Mouse (Mus musculus): ENCODE results near the gene Fgfr2. TPM values are rescaled to one million over a fixed set of nuclear protein-coding genes. Genes with fewer than 3 reads are reported as not detected.

Gene Fgfr2
- polyA plus RNA-seq, 1 experiment from 2014 or later = 39.4 TPM

DNA sequence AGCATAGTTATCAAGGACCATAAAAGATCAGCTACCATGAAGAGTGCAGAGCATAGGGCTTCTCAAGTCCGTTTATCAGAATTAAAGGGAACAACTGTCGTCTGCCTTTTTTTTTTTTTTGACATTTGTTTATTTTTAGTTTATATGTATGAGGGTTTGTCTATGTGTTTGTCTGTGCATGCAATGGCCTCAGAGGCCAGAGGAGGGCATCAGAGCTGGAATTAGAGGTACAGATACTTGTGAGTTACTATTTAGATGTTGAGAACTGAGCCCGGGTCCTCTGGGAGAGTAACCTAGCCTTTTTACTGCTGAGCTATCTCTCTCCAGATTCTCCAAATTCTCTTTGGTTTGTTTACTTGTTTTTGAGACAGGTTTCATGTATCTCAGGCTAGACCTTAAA is 219.4 kb downstream of the Fgfr2 start:
- H3K9ac ChIP-seq (replicated peaks) = no peak overlapping the region
- no peak overlapping the region for H3K27ac ChIP-seq
- H3K4me2 ChIP-seq (replicated peaks) = no peak overlapping the region
- peaks cover 7% of the 10 kb centered on the region for H3K9me3 ChIP-seq
- WGBS = 81% methylated on average over 3 of the region's 3 CpGs
- no peak overlapping the region for H3K4me3 ChIP-seq (replicated peaks)
- H3K36me3 ChIP-seq = no peaks in the 10 kb centered on the region
- H3K27me3 ChIP-seq = no peaks in the 10 kb centered on the region
- no peaks in the 10 kb centered on the region for H3K4me1 ChIP-seq (replicated peaks)
- no peak for ATAC-seq

DNA sequence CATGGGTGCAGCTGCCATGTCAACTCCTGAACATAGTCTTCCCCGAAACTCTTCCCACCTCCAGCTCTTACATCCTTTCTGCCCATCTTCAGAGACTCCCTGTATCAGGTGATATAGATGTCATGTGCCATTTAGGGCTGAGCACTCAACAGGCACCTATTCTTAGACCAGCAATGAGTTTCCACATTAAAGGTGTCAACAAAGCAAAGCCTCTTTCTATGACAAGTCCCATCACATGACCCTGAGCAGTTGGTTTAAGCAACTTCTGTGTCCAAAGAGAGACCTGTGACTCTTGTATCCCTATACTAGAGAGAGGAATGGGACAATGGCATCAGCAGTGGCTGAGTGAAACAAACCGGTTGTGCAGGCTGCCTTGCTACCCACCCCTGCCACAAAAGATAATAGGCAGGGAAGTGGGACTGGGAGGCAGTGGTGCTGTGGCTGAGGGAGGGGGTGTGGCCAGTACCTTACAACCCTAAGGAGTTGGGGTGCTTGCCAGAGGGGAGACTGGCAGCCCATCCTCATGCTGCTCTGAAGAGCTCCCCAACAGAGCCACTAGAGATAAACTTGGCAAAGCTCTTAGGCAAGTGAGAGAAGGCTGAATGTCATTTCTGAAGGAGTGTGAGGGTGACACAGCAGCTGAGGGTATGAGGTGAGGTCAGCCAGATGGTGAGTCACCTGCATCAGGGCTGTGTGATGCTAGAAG is 222.2 kb downstream of the Fgfr2 start:
- no peaks in the 10 kb centered on the region for H3K9me3 ChIP-seq
- no peak for ATAC-seq
- H3K36me3 ChIP-seq = no peaks in the 10 kb centered on the region
- H3K9ac ChIP-seq (replicated peaks) = no peak overlapping the region
- no peak overlapping the region for H3K4me2 ChIP-seq (replicated peaks)
- no peak overlapping the region for H3K27ac ChIP-seq
- WGBS = 49% methylated on average over 2 of the region's 2 CpGs
- H3K4me1 ChIP-seq (replicated peaks) = no peaks in the 10 kb centered on the region
- no peak overlapping the region for H3K4me3 ChIP-seq (replicated peaks)
- no peaks in the 10 kb centered on the region for H3K27me3 ChIP-seq

DNA sequence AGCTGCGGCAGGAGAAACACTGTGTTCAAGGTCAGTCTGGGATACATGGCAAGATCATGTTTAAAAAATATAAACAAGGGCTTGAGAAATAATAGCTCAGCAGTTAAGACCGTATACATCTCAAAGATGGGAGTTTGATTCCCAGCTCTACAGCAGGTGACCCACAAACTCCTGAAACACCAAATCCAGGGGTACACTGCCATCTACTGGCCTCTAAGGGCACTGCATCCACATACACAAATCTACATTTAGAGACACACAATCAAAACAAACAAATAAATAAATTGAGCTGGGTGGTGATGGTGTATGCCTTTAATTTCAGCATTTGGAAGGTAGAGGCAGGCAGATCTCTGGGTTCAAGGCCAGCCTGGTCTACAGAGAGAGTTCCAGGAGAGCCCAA is 224.9 kb downstream of the Fgfr2 start:
- H3K9me3 ChIP-seq = no peaks in the 10 kb centered on the region
- no peak overlapping the region for H3K27ac ChIP-seq
- no peak for ATAC-seq
- H3K4me2 ChIP-seq (replicated peaks) = no peak overlapping the region
- 94% methylated on average over 2 of the region's 2 CpGs for WGBS
- H3K4me3 ChIP-seq (replicated peaks) = no peak overlapping the region
- H3K4me1 ChIP-seq (replicated peaks) = no peaks in the 10 kb centered on the region
- no peaks in the 10 kb centered on the region for H3K36me3 ChIP-seq
- no peaks in the 10 kb centered on the region for H3K27me3 ChIP-seq
- no peak overlapping the region for H3K9ac ChIP-seq (replicated peaks)

DNA sequence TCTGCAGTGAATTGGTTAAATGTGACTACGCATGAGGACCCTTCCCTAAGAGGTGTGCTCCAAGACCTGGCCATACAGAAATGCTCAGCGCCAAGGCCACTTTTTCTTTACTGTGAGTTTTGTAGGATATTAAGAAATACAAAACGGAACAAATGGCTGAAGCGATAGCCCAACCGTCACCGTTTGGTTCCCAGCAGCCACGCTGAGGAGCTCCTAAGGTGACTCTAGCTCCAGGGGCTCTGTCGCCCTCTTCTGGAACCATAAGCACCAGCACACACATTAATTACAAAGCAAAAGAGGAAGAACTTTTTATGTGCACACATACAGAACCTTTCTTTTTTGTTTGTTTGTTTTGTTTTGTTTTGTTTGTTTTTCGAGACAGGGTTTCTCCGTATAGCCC is 225.9 kb downstream of the Fgfr2 start:
- H3K27me3 ChIP-seq = no peaks in the 10 kb centered on the region
- no peak overlapping the region for H3K4me2 ChIP-seq (replicated peaks)
- H3K27ac ChIP-seq = no peak overlapping the region
- 86% methylated on average over 10 of the region's 10 CpGs for WGBS
- H3K9ac ChIP-seq (replicated peaks) = no peak overlapping the region
- no peaks in the 10 kb centered on the region for H3K36me3 ChIP-seq
- no peaks in the 10 kb centered on the region for H3K9me3 ChIP-seq
- H3K4me3 ChIP-seq (replicated peaks) = no peak overlapping the region
- ATAC-seq = no peak
- no peaks in the 10 kb centered on the region for H3K4me1 ChIP-seq (replicated peaks)

DNA sequence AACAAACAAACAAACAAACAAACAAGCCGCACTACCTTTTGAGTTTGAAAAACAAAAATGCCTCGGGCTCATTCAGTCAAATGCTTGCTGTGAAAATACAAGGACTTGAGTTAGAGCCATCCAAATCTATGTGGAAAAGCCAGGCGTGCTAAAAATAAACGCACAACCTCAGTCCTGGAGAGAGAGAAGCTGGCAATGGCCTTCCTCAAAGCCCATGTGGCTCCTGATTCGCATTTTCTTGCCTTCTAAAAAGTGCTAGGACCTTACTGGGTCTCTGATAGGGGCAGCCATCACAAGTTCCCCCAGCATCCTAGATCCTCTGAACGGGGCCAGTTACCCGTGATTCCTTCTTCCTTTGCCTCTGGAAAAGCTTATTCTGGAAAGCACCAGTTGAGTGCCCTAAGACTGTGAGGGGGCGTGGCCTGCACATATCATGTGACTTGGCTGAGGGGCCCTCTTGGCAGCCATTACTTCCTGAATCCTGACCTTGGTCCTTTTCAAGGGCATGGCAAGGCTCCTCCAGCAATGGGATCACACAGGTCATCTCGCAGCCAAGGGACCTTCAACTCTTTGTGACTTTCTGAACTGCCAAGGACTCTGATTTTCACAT is 226.8 kb downstream of the Fgfr2 start:
- H3K27ac ChIP-seq = no peak overlapping the region
- no peaks in the 10 kb centered on the region for H3K9me3 ChIP-seq
- no peak overlapping the region for H3K4me2 ChIP-seq (replicated peaks)
- ATAC-seq = no peak
- WGBS = 92% methylated on average over 9 of the region's 9 CpGs
- H3K4me3 ChIP-seq (replicated peaks) = no peak overlapping the region
- H3K27me3 ChIP-seq = no peaks in the 10 kb centered on the region
- no peak overlapping the region for H3K9ac ChIP-seq (replicated peaks)
- no peaks in the 10 kb centered on the region for H3K36me3 ChIP-seq
- H3K4me1 ChIP-seq (replicated peaks) = no peaks in the 10 kb centered on the region

DNA sequence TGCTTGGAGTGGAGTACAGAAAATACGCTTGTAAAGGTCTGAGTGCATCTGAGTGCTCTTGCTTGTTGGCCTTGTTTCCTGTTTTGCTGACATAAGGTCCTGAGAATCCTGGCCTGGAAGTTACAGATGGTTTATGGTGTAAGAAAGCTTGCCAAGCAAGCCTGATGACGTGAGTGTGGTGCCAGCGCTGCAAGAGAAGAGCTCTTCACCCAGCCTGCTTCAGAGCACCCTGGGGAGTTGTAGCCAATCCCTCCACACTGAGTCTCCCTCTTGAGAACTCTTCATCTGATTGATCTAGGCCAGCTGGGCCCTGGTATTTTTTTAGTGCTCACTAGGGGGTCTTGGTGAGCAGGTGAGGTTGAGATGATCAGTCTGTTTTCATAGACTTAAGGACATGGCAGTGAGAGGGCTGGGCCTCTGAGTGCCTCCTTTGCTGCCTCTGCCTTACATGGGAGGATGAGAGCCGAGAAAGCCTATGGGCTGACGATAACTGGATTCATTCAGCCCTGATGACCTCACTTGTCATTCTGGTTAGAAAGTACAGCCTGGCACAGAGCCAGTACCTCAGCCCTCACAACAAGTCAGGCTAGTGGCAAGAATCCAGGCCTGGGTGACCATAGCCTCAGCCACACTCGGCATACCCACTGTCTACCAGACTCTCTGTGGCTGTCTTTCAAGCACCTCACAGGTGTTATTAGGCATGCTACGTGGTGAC is 228.2 kb downstream of the Fgfr2 start:
- H3K27me3 ChIP-seq = no peaks in the 10 kb centered on the region
- no peaks in the 10 kb centered on the region for H3K36me3 ChIP-seq
- 72% methylated on average over 7 of the region's 7 CpGs for WGBS
- H3K9me3 ChIP-seq = no peaks in the 10 kb centered on the region
- H3K4me3 ChIP-seq (replicated peaks) = no peak overlapping the region
- no peak for ATAC-seq
- H3K9ac ChIP-seq (replicated peaks) = no peak overlapping the region
- H3K27ac ChIP-seq = no peak overlapping the region
- no peak overlapping the region for H3K4me2 ChIP-seq (replicated peaks)
- H3K4me1 ChIP-seq (replicated peaks) = no peaks in the 10 kb centered on the region

DNA sequence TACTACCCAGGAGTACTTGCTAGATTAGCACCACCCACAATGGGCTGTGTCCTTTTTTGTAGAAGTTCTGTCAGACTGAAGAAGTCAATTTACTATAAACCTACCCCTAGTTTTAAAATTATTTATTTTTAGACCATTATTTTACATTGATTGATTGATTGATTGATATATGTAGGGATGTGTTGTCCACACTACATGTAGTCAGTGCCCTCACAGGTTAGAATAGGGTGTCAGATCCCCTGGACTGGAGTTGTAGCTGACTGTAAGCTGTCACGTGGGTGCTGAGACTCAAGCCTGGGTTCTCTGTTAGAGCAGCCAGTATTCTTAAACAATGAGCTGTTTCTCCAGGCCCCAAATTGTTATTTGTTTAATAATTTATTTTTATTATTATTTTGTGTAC is 229.8 kb downstream of the Fgfr2 start:
- ATAC-seq = no peak
- no peaks in the 10 kb centered on the region for H3K9me3 ChIP-seq
- H3K4me1 ChIP-seq (replicated peaks) = no peaks in the 10 kb centered on the region
- no peak overlapping the region for H3K4me2 ChIP-seq (replicated peaks)
- no peak overlapping the region for H3K4me3 ChIP-seq (replicated peaks)
- WGBS = 91% methylated on average over 1 of the region's 1 CpGs
- H3K27ac ChIP-seq = no peak overlapping the region
- no peaks in the 10 kb centered on the region for H3K36me3 ChIP-seq
- no peaks in the 10 kb centered on the region for H3K27me3 ChIP-seq
- H3K9ac ChIP-seq (replicated peaks) = no peak overlapping the region

DNA sequence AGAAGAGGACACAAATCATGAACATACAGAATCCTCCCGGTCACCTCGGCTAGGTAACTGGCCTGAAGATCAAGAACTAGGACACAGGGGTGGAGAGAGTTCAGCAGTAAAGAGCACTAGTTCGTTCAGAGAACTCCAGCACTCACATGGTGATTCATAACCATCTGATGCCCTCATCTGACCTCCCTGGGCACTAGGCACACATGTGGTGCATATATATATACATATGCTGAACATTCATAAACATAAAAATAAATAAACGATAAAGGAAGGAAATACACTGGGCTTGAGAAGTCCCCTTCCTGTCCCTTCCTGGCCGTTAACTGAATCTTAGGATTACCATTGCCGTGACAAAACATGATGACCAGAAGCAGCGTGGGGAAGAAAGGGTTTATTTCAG is 230.3 kb downstream of the Fgfr2 start:
- no peaks in the 10 kb centered on the region for H3K4me1 ChIP-seq (replicated peaks)
- H3K27ac ChIP-seq = no peak overlapping the region
- no peak overlapping the region for H3K4me2 ChIP-seq (replicated peaks)
- no peaks in the 10 kb centered on the region for H3K36me3 ChIP-seq
- H3K9ac ChIP-seq (replicated peaks) = no peak overlapping the region
- no peaks in the 10 kb centered on the region for H3K27me3 ChIP-seq
- no peaks in the 10 kb centered on the region for H3K9me3 ChIP-seq
- no peak overlapping the region for H3K4me3 ChIP-seq (replicated peaks)
- 84% methylated on average over 7 of the region's 7 CpGs for WGBS
- no peak for ATAC-seq

DNA sequence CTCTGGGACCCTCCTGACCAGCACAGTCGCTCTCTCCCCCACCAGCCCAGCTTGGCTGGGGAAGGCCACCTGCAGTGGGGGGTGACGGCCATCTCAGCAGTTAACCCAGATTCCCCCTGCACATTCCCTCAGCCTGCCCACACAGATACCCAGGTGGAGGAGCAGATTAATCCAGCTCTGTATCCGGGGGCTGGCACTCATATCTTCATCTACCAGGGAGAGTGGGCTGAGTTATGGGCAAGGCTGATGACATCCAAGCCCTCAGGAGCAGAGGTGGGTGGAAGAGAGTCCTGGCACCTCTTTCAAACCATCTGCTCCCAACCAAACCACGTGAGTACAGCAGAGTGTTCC is 230.9 kb downstream of the Fgfr2 start:
- ATAC-seq = no peak
- 55% methylated on average over 4 of the region's 4 CpGs for WGBS
- H3K4me1 ChIP-seq (replicated peaks) = no peaks in the 10 kb centered on the region

DNA sequence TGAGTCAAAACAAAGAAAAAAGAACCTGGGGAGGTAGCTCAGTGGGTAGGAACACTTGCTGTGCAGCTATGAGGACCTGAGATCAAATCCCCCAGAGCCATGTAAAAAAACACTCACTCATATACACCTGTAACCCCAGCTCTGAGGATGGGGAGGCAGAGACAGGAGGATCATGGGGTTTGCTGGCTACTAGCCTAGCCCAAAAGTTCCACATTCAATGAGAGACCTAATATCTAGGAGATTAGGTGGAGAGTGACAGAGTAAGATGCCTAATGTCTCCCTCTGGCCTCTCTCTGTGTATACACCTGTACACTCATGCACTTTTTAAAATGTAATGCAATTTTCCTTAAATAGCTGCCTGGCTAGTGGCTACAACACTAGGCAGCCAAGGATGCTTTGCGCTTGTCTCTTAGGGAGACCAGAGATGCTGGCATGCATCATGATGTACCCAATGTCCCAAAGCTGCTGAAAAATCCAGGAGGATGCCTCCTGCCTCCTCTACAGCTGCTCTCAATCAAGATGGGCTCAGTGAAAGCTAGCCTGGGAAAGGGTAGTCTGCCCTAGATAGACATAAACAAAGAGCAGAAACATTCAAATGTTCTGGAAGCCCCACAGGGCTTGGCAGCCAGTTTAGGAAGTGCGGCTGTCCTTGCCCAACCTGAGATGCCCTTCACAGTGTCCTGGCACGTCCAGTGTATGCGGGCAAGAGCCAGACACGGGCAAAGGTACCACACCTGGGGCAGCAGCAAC is 231.4 kb downstream of the Fgfr2 start:
- H3K36me3 ChIP-seq = no peaks in the 10 kb centered on the region
- no peaks in the 10 kb centered on the region for H3K27me3 ChIP-seq
- no peak overlapping the region for H3K27ac ChIP-seq
- H3K9me3 ChIP-seq = no peaks in the 10 kb centered on the region
- H3K4me2 ChIP-seq (replicated peaks) = no peak overlapping the region
- 85% methylated on average over 5 of the region's 5 CpGs for WGBS
- no peaks in the 10 kb centered on the region for H3K4me1 ChIP-seq (replicated peaks)
- no peak overlapping the region for H3K4me3 ChIP-seq (replicated peaks)
- H3K9ac ChIP-seq (replicated peaks) = no peak overlapping the region
- ATAC-seq = no peak

More for the DNA sequence above, 230.9 kb downstream of the Fgfr2 start:
- Histone ChIP-seq H3K4me3 (replicated peaks) (no peak overlapping the region), H3K27me3 (no peaks in the 10 kb centered on the region), H3K27ac (no peak overlapping the region), H3K4me2 (replicated peaks) (no peak overlapping the region), H3K9ac (replicated peaks) (no peak overlapping the region), H3K9me3 (no peaks in the 10 kb centered on the region), H3K36me3 (no peaks in the 10 kb centered on the region)

DNA sequence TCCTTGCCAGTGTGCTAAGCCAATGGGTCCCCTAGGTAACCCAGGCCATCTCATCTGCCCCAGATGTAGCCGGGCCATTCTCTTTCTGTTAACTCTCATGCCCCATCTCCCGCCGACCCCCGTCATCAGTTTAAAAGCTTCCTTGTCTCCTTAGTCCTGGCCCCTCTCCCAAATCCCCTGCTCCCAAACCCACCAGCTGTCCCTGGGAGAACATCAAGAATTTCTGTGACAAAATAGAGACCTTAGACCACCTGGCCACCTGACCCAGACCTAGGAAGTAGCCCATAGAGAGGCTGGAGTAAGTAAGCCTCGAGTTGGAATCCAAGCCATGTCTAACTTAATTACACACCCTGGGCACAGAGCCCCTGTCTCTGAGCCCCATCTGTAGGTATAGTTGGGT is 232.9 kb downstream of the Fgfr2 start:
- Histone ChIP-seq H3K36me3 (peaks cover 6% of the 10 kb centered on the region; the same call in 1 of the 2 replicates), H3K27me3 (no peaks in the 10 kb centered on the region), H3K4me2 (replicated peaks) (no peak overlapping the region), H3K9ac (replicated peaks) (no peak overlapping the region), H3K4me3 (replicated peaks) (no peak overlapping the region), H3K9me3 (no peaks in the 10 kb centered on the region), H3K4me1 (replicated peaks) (no peaks in the 10 kb centered on the region), H3K27ac (no peak overlapping the region)
- ATAC-seq = no peak
- 90% methylated on average over 5 of the region's 5 CpGs for WGBS

DNA sequence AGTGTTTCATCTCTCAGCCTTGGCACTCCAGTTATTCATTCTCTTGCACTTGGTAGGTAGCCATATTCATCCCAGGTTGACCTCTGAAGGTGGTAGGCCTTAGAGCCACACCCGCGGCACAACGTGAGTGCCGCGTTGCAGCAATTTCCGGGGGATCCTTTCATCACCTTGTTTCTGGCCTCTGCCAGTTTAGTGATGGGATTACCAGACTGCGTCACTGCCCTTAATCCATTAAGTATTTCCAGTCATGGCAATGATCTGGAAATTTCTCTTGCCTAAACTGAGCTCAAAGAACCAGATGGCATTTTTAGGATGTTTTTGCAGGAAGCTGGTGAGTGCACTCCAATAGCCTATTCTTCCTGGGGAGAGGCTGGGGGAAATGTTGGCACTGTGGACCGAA is 233.5 kb downstream of the Fgfr2 start:
- H3K27ac ChIP-seq = no peak overlapping the region
- H3K4me3 ChIP-seq (replicated peaks) = no peak overlapping the region
- no peak overlapping the region for H3K4me2 ChIP-seq (replicated peaks)
- no peak for ATAC-seq
- H3K9ac ChIP-seq (replicated peaks) = no peak overlapping the region
- H3K9me3 ChIP-seq = no peaks in the 10 kb centered on the region
- peaks cover 10% of the 10 kb centered on the region for H3K36me3 ChIP-seq
- H3K27me3 ChIP-seq = no peaks in the 10 kb centered on the region
- 90% methylated on average over 8 of the region's 8 CpGs for WGBS
- H3K4me1 ChIP-seq (replicated peaks) = no peaks in the 10 kb centered on the region

Data from midbrain, embryonic 13.5 days (tissue).